Mouse (Mus musculus) Patski (cell line): Measurements from ENCODE around the gene Cux1. TPM values are rescaled to one million over a fixed set of nuclear protein-coding genes. Genes with fewer than 3 reads are reported as not detected.

Experiments
- ATAC-seq: fragments of 100-300 bp; one replicate; pipeline ENCODE4 v1.8.0; 2021
- CTCF ChIA-PET: fragments of 350-600 bp; sonication (Branson Sonifier 250); formaldehyde crosslinking; loops from one replicate; lab custom pipeline; 2022; ENCODE audit warnings: inconsistent platforms; lab: Charles Lee
- POLR2A ChIA-PET: fragments of 350-600 bp; sonication (Branson Sonifier 250); formaldehyde crosslinking; loops from one replicate; lab custom pipeline; 2022; ENCODE audit warnings: antibody characterized with exemption, inconsistent platforms; lab: Charles Lee
- DNase-seq: peaks from one replicate; pipeline ENCODE4 v3.0.0-alpha.2; 2011; ENCODE audit warnings: low read depth, low spot score
- H3K27me3 ChIP-seq: fragments of 371-371 bp; one replicate; pipeline ENCODE4 v1.5.1; 2021
- CTCF ChIP-seq: fragments of 100-300 bp; IDR thresholded peaks from one replicate; pipeline ENCODE4 v1.5.1; 2021
- in situ Hi-C: fragments of 300-500 bp; cut with MboI; formaldehyde crosslinking; loops from 3 replicates; pipeline ENCODE4 v1.11.1; 2018; ENCODE audit warnings: low pct_unique_long_range_greater_than_20kb, mixed read lengths
- polyA plus RNA-seq: library from polyadenylated mRNA; unstranded; gene quantifications from one replicate; pipeline ENCODE4 v1.2.3, GENCODE M21; 2021

Cux1 gene
- polyA plus RNA-seq, 1 experiment from 2014 or later = 166 TPM

DNA sequence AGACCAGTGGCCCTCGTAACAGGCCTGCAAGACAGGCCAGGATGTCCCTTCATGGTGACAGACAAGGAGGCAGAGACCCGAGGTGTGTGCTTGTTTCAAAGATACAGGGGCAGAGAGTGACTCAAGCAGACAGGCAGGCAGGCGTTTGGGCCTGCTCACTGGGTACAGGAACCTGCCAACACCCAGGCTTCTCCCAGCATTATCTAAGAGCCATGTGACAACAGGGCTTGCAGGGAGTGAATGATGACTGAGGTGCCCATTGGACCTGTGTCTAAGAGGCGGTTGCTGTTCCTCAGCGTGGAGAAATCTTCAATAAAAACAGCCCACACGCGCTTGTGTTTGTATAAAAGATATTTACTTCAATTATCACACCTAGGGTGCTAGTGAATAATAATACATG is 301.2 kb downstream of the Cux1 start:
- no peak for TF ChIP-seq CTCF
- in situ Hi-C loops = no loop called here
- H3K27me3 ChIP-seq = no peaks in the 10 kb centered on the region
- ATAC-seq = no peak
- CTCF ChIA-PET = interaction anchor here (0.9 kb wide), 1 partner anchor 441 kb away, joined by 4 read pairs; no protein-coding TSS in a partner anchor
- POLR2A ChIA-PET = interaction anchor here (1.1 kb wide), 1 partner anchor 12 kb away, joined by 3 read pairs; no protein-coding TSS in a partner anchor
- no peak for DNase-seq

- ChIA-PET CTCF (interaction anchor here (2.0 kb wide), 1 partner anchor 11 kb away, joined by 8 read pairs; no protein-coding TSS in a partner anchor), POLR2A (interaction anchor here (1.3 kb wide), 1 partner anchor 391 kb away, joined by 3 read pairs; no protein-coding TSS in a partner anchor)
- no peak for DNase-seq
- TF ChIP-seq CTCF = no peak
- in situ Hi-C loops = no loop called here
- no peak for ATAC-seq
- H3K27me3 ChIP-seq = no peaks in the 10 kb centered on the region
Observed at GRCm38 (mm10) chr5:136263342-136263741, 303.9 kb downstream of the Cux1 start.

DNA sequence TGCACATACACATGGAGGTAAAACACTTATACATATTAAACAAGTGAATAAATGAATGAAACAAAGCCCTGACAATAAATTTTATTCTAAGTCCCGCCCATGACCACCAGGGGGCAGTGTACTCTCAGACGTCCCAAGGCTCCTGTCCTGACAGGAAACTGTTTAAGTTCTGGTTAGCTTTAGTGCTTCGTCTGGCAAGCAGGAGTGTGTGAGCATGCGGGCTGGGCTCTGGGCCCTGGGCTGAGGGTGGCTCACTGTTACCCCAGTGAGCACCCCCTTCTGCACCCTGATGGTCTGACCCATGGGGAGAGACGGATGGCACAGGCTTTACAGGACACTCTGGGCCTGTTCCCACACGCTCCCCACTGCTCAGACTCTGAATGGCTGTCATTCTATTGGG is 308.4 kb downstream of the Cux1 start:
- ChIA-PET POLR2A (interaction anchor here (0.6 kb wide), 1 partner anchor 14 kb away, joined by 3 read pairs; no protein-coding TSS in a partner anchor), CTCF (interaction anchor here (1.0 kb wide), 1 partner anchor 60 kb away, joined by 3 read pairs; the partner anchor contains the start of gene Prkrip1)
- ATAC-seq = peak; percentile 37
- TF ChIP-seq CTCF = peak; percentile 91
- H3K27me3 ChIP-seq = no peaks in the 10 kb centered on the region
- in situ Hi-C loops = no loop called here
- DNase-seq = peak; percentile 37

- CTCF ChIA-PET = interaction anchor here (0.9 to 3.3 kb wide), 15 partner anchors 8 to 454 kb away, joined by 3 to 26 read pairs (median 4); partner anchors contain the start of gene Prkrip1
- H3K27me3 ChIP-seq = no peaks in the 10 kb centered on the region
- POLR2A ChIA-PET = interaction anchor here (0.7 to 1.8 kb wide), 3 partner anchors 35 to 54 kb away, joined by 3 to 8 read pairs (median 4); partner anchors contain the start of gene Prkrip1
- ATAC-seq (peak; percentile 45), DNase-seq (peak; percentile 34)
- TF ChIP-seq CTCF = no peak
- in situ Hi-C loops = loop anchor here (5.0 kb wide), 1 partner anchor 504 kb away; no protein-coding TSS in a partner anchor
Observed at GRCm38 (mm10) chr5:136252899-136253298, 314.4 kb downstream of the Cux1 start.

GRCm38 (mm10) chr5:136251004-136251403 is 316.3 kb downstream of the Cux1 start:
- ChIA-PET POLR2A (interaction anchor here (0.6 kb wide), 1 partner anchor 25 kb away, joined by 3 read pairs; no protein-coding TSS in a partner anchor), CTCF (interaction anchor here (0.7 to 3.3 kb wide), 4 partner anchors 20 to 455 kb away, joined by 3 to 26 read pairs (median 4); partner anchors contain the start of gene Prkrip1)
- H3K27me3 ChIP-seq = no peaks in the 10 kb centered on the region
- in situ Hi-C loops = loop anchor here (5.0 kb wide), 1 partner anchor 506 kb away; no protein-coding TSS in a partner anchor
- no peak for DNase-seq
- TF ChIP-seq CTCF = no peak
- no peak for ATAC-seq

DNA sequence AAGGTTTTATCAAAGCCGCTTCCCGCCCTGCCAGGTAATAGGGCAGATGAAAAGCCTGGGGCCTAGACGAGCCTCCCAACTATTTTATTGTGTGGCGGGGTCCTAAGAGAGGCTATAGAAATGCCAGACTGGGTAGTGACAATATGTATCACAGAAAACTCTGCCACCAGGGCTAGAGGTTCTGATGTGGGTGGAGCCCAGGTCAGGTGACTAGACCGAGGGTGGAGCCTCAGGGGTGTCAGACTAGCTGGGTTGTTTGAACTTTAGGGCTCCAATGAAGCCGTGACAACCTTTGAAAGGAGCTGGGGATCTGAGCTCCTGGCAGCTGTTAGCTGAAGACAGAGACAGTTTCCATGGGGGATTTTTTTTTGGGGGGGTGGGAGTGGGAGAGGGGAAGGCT is 318.8 kb downstream of the Cux1 start:
- no peak for TF ChIP-seq CTCF
- ChIA-PET CTCF (interaction anchor here (1.0 kb wide), 1 partner anchor 46 kb away, joined by 3 read pairs; no protein-coding TSS in a partner anchor), POLR2A (interaction anchor here (0.6 to 1.1 kb wide), 2 partner anchors 15 to 199 kb away, joined by 3 to 8 read pairs; no protein-coding TSS in a partner anchor)
- in situ Hi-C loops = loop anchor here (5.0 kb wide), 1 partner anchor 51 kb away; the partner anchor contains the start of gene Prkrip1
- DNase-seq (no peak), ATAC-seq (no peak)
- no peaks in the 10 kb centered on the region for H3K27me3 ChIP-seq

DNA sequence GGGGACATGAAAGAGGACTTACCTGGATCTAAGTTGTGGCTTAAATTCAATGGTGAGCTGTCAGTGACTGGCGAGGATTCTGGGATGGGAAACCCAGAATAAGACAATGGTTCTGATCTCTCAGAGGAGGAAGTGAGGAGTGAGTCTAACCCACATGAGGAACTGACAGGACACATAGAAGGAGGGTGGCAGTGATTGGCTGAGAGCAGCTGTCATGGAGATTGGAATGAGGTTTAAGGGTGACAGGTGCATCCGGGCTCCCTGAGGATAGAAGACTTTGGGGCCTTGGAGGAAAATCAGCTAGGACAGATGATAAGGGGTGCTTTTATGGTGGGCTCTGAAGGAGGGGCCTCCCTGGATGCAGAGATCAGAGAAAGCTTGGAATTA is 320.8 kb downstream of the Cux1 start, which contains the start of gene Sh2b2:
Gene Sh2b2, minus strand, starts transcription at position 105 of the 387 bp plus-strand sequence.
- in situ Hi-C loops = loop anchor here (5.0 kb wide), 1 partner anchor 49 kb away; the partner anchor contains the start of gene Prkrip1
- ATAC-seq = no peak
- TF ChIP-seq CTCF = no peak
- ChIA-PET POLR2A (no interaction called here), CTCF (interaction anchor here (1.6 kb wide), 1 partner anchor 47 kb away, joined by 3 read pairs; the partner anchor contains the start of gene Prkrip1)
- H3K27me3 ChIP-seq = no peaks in the 10 kb centered on the region
- no peak for DNase-seq

- ATAC-seq = no peak
- DNase-seq = no peak
- TF ChIP-seq CTCF = no peak
- CTCF ChIA-PET = no interaction called here
- POLR2A ChIA-PET = no interaction called here
- no peaks in the 10 kb centered on the region for H3K27me3 ChIP-seq
- in situ Hi-C loops = loop anchor here (5.0 kb wide), 1 partner anchor 48 kb away; the partner anchor contains the start of gene Prkrip1
Observed at GRCm38 (mm10) chr5:136245541-136246451, 321.5 kb downstream of the Cux1 start.

DNA sequence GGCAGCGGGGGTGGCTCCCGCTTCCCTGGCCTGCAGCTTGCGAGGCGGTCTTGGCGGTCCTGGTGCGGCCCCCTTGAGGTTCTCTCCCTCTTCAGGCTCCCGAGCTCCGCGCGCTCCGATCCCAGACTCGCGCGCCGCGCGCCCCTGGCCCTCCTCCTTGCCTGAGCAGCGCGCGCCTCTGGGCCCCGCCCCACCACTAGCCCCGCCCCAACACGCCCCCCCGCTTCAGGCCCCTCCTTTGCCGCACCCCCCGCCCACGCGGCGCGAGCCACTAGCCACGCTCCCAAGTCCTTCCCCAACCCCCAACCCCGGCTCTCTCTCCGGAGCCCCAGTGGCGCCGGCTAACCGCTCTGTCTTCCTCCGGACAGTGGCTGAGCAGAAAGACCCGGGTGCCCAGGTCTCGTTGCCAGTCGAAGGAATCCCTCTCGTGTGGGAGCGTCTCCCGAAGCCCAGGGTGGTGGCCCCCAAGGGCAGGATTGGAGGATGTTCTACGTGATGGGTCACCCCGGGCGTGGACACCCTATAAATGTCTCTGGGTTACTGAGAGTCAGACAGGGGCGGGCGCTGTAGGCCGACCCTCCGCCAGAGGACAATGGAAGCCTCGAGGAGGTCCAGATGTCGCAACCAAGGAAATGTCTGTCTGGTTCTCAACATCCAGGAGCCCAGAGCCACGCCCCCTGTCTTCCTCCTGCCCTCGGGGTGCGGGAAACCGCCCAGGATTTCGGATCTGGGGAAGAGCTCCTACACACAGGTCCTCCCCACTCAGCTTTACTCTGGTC is 322.3 kb downstream of the Cux1 start:
- POLR2A ChIA-PET = interaction anchor here (0.6 to 1.3 kb wide), 2 partner anchors 11 to 14 kb away, joined by 3 to 4 read pairs; no protein-coding TSS in a partner anchor
- no peak for TF ChIP-seq CTCF
- CTCF ChIA-PET = interaction anchor here (1.3 to 2.6 kb wide), 2 partner anchors 19 to 43 kb away, joined by 5 to 11 read pairs; no protein-coding TSS in a partner anchor
- DNase-seq = peak; percentile 44
- in situ Hi-C loops = loop anchor here (5.0 kb wide), 1 partner anchor 48 kb away; the partner anchor contains the start of gene Prkrip1
- ATAC-seq = peak; percentile 56
- no peaks in the 10 kb centered on the region for H3K27me3 ChIP-seq
